Mouse (Mus musculus) heart, embryonic 15.5 days (tissue): ENCODE data around the gene Daam1. TPM values are rescaled to one million over a fixed set of nuclear protein-coding genes. Genes with fewer than 3 reads are reported as not detected.
A peak's percentile ranks its signal among the peaks of the same experiment; 100 is the strongest.

Experiments used
- ATAC-seq: fragments of 200-750 bp; cut with Nextera tagmentation; replicated peaks from 2 replicates; pipeline ENCODE4 v1.8.0; 2017; ENCODE audit warnings: low read depth, moderate TSS enrichment; ENCODE audit not compliant: insufficient number of reproducible peaks, insufficient read depth, low FRiP score
- H3K27ac ChIP-seq: fragments of 300-500 bp; sonication (generic); 2 replicates; pipeline ENCODE4 v1.5.1; 2015; ENCODE audit warnings: mild to moderate bottlenecking, inconsistent platforms
- H3K27me3 ChIP-seq: fragments of 300-500 bp; sonication (generic); 2 replicates; pipeline ENCODE4 v1.6.1; 2015; ENCODE audit warnings: inconsistent platforms
- H3K36me3 ChIP-seq: fragments of 300-500 bp; sonication (generic); 2 replicates; pipeline ENCODE4 v1.6.1; 2015; ENCODE audit warnings: mild to moderate bottlenecking, inconsistent platforms
- H3K4me1 ChIP-seq: fragments of 300-500 bp; sonication (generic); replicated peaks from 2 replicates; pipeline ENCODE4 v1.6.1; 2015; ENCODE audit warnings: inconsistent platforms
- H3K4me2 ChIP-seq: fragments of 300-500 bp; sonication (generic); 2 replicates; pipeline ENCODE4 v1.6.1; 2015; ENCODE audit warnings: inconsistent platforms, mild to moderate bottlenecking, moderate library complexity
- H3K4me3 ChIP-seq: fragments of 300-500 bp; sonication (generic); 2 replicates; pipeline ENCODE4 v1.5.1; 2015; ENCODE audit warnings: mild to moderate bottlenecking, inconsistent platforms
- H3K9ac ChIP-seq: fragments of 300-500 bp; sonication (generic); 2 replicates; pipeline ENCODE4 v1.6.1; 2015; ENCODE audit warnings: mild to moderate bottlenecking, inconsistent platforms
- H3K9me3 ChIP-seq: fragments of 300-500 bp; sonication (generic); replicated peaks from 2 replicates; pipeline ENCODE4 v1.6.1; 2016; ENCODE audit warnings: inconsistent platforms
- WGBS: fragments of 180-500 bp; shearing (Covaris S2); methylation state at CpG from one replicate; pipeline ENCODE4 v1.1.7; 2015; ENCODE audit warnings: mixed read lengths; 5-methylcytosine and 5-hydroxymethylcytosine counted together
- polyA plus RNA-seq: library from polyadenylated mRNA; unstranded; fragments of >200 nt; fragmentation: Nextera tagmentation; extraction: Ambion mirVana; gene quantifications from 2 replicates; pipeline ENCODE4 v1.2.1, GENCODE M21; 2015

Daam1 gene
- polyA plus RNA-seq, 1 experiment from 2014 or later, result 20.9 TPM

DNA sequence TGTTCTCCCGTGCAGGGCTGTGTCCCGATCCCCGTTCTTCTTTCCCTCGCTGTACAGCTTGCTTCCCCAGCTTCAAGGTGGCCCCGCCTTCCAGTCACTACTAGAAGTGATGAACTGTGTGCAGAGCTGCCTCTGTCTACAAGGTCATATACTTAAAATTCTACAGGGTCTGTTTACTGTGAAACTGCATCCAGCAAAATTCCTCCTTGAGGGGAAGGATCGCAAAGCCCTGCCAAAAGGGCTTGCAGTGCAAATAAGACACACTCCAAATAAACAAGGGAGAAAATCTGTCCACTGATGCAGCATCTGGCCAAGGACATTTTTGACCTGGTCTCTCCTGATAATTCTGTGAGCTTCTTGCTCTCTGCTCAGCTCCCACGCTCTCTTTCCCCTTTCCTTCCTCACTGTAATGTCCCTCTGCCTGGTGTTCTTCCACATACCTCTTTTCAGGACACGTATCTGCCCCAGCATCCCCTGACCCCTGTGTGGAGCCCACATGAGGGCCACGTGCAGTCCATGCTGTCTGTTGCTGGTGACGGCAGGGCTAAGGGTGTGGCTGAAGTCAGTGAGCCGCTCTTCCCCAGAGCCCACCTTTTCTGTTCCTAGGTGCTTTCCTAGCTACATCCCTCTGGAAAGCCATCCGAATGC is 141.9 kb downstream of the Daam1 start:
- peak overlapping the region; percentile 71 for H3K27ac ChIP-seq
- no peak overlapping the region for H3K4me3 ChIP-seq
- H3K4me2 ChIP-seq, result no peak overlapping the region
- peaks cover 27% of the 10 kb centered on the region for H3K36me3 ChIP-seq
- no peaks in the 10 kb centered on the region for H3K27me3 ChIP-seq
- H3K9ac ChIP-seq, result no peak overlapping the region
- WGBS, result 55% methylated on average over 12 of the region's 12 CpGs
- peaks cover 86% of the 10 kb centered on the region for H3K4me1 ChIP-seq
- ATAC-seq, result 0 out of 2 replicates have a peak, but pooled peaks have one; percentile 28
- H3K9me3 ChIP-seq, result no peaks in the 10 kb centered on the region

DNA sequence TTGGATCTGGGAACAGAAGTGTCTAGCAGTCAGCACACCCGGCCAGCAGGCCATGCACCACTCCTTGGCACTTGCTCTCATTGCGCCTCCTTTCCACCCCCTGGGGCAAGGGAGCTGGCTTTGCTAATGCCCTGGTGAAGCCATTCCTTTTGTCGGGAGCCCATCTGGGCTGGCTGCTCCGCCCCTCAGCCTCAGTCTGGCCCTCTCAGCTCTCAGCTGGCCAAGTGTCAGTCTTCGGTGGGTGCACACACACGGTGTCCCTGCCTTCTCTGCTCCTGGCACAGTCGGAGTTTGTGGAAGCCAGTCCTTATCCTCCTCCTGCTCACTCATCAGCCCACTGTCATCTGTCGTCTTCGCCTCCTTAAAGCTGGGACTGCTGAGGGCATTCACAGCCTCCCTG is 142.7 kb downstream of the Daam1 start:
- Histone ChIP-seq H3K27me3 (no peaks in the 10 kb centered on the region), H3K36me3 (peaks cover 29% of the 10 kb centered on the region), H3K4me2 (no peak overlapping the region), H3K27ac (no peak overlapping the region), H3K4me1 (peaks cover 88% of the 10 kb centered on the region), H3K9ac (no peak overlapping the region), H3K9me3 (no peaks in the 10 kb centered on the region), H3K4me3 (no peak overlapping the region)
- ATAC-seq, result no peak
- 56% methylated on average over 9 of the region's 9 CpGs for WGBS

DNA sequence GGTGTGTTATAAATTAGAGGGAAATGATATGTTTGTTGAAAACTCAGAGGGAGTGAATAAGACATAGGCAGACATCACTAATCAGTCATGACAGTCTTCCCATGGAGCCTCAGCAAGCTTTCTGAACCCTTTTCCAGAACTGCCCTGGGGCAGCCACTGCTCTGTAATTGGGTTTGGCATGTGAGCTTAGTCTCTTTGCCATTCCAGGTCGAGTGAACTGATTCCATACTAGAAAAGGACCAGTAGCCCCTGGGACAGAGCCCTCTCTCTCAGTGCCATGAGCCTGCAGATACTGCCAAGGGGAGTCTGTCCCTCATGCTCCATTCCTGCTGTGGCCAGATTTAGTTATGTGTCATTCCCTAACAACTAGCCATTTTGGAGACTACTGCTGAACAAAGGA is 144.7 kb downstream of the Daam1 start:
- no peak for ATAC-seq
- Histone ChIP-seq H3K4me2 (no peak overlapping the region), H3K27ac (peak overlapping the region; percentile 75), H3K9ac (no peak overlapping the region), H3K9me3 (no peaks in the 10 kb centered on the region), H3K27me3 (no peaks in the 10 kb centered on the region), H3K4me3 (no peak overlapping the region), H3K4me1 (peaks cover 87% of the 10 kb centered on the region), H3K36me3 (peaks cover 31% of the 10 kb centered on the region)
- WGBS, result 54% methylated on average over 1 of the region's 1 CpGs

DNA sequence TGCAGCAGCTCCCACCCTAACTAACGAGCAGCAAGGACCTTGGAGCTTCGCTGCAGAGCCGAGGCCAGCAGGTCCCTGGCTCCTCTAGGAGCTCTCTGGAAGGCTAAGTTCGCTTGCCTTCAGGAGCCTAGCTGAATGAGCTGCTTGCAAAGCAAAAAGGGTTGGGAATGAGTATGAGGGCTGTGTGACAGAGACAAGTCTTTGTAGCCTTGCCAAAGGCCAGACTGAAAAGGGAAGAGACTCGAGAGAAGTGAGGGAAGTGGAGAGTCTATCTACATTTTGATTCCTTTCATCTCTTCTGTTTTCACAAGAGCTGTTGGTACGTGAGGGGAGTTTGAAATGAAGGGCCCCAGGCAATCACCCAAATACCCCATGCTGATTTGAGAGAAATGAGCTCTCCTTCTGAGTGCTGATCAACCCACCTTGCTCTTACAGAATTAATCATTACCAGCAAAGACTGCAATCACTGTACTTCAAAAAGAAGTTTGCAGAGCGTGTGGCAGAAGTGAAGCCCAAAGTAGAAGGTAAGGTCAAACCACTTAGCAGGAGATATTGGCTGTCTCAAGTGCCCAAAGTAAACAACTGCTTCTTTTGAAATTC is 145.6 kb downstream of the Daam1 start:
- H3K4me1 ChIP-seq, result peaks cover 86% of the 10 kb centered on the region
- WGBS, result 41% methylated on average over 7 of the region's 7 CpGs
- no peak for ATAC-seq
- no peaks in the 10 kb centered on the region for H3K27me3 ChIP-seq
- no peak overlapping the region for H3K9ac ChIP-seq
- H3K36me3 ChIP-seq, result peaks cover 35% of the 10 kb centered on the region
- no peak overlapping the region for H3K4me3 ChIP-seq
- no peaks in the 10 kb centered on the region for H3K9me3 ChIP-seq
- H3K27ac ChIP-seq, result peak overlapping the region; percentile 75
- no peak overlapping the region for H3K4me2 ChIP-seq

DNA sequence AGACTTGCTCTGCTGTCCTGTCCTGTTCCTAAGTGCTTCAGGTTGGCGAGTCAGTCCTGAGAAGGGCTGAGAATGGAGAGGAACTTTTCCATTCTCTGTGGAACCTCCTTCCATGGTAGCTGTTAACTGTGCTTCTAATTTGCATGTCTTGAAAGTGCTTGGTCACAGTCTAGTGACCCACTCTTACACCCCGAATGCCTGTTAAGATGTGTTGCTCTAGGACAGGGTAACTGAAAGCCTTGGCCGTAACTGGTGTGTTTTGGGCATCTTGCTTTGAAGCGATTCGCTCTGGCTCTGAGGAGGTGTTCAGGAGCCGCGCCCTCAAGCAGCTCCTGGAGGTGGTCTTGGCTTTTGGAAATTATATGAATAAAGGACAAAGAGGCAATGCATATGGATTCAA is 146.5 kb downstream of the Daam1 start:
- 87% methylated on average over 7 of the region's 7 CpGs for WGBS
- no peak overlapping the region for H3K4me3 ChIP-seq
- no peak overlapping the region for H3K4me2 ChIP-seq
- H3K27ac ChIP-seq, result peak overlapping the region; percentile 75
- H3K27me3 ChIP-seq, result no peaks in the 10 kb centered on the region
- no peak overlapping the region for H3K9ac ChIP-seq
- no peak for ATAC-seq
- H3K9me3 ChIP-seq, result no peaks in the 10 kb centered on the region
- peaks cover 35% of the 10 kb centered on the region for H3K36me3 ChIP-seq
- peaks cover 82% of the 10 kb centered on the region for H3K4me1 ChIP-seq

DNA sequence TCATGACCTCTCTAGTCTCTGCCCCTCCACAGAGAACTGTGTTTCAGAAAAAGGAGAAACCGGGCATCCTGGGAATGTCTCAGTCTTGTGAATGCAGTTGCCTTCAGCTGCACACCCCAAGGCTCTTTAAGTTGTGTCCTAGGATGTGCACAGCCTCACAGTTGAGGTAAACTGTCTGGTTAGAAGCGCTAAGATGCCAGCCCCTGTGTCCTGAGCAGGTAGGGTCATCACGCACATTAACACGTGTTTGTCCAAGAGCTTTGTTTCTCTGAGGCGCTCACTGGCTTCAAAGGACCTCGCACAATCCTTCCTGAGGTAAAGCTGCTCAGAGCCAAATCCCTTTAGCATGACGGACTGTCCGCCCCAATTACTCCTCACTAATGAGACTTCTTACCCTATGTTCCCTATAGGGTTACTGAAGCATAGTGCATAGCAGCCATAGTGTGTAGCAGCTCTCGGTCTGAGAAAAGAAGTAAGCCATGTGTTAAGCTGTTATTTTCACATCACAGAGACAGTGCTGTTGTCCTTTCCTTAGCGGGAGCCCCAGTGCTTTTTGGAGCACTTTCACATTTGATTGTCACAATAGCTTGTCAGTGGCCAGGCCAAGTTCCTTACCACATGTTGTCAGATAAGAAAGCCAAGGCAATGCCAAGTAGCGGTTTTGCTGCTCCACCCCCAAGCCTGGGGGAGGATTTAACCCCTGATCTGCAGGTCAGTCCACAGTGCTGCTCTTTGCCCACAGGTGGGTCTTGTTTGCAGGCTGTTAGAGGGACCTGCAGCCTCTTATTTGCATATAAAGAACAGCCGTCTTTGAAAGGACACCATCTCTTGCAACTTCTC is 147.9 kb downstream of the Daam1 start:
- no peaks in the 10 kb centered on the region for H3K9me3 ChIP-seq
- H3K36me3 ChIP-seq, result peaks cover 48% of the 10 kb centered on the region
- 0 out of 2 replicates have a peak overlapping the region, but pooled peaks have one; percentile 4 for H3K9ac ChIP-seq
- no peak overlapping the region for H3K4me2 ChIP-seq
- H3K4me1 ChIP-seq, result peaks cover 82% of the 10 kb centered on the region
- no peak; the same call in 1 of the 2 replicates for ATAC-seq
- WGBS, result 47% methylated on average over 12 of the region's 12 CpGs
- H3K27ac ChIP-seq, result peak overlapping the region; percentile 93
- no peak overlapping the region for H3K4me3 ChIP-seq
- H3K27me3 ChIP-seq, result no peaks in the 10 kb centered on the region

DNA sequence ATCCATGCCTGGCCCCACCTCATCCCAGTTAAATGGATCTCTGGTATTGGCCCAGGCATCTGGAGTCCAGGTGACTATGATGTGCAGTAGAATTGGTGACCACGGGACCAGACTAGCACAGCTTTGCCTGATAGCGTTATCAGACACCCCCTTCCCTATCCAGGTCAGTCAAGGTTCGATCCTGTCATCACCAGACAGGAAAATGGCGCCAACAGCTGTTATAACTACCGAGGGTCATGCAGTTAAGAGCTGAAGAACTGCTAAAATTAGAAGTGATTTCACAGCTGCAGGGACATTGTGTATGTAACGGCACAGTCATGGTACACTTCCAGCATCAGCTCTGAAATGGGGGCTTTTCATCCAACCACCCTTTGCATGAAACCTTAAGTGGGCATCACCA is 149.3 kb downstream of the Daam1 start:
- Histone ChIP-seq H3K4me3 (no peak overlapping the region), H3K9me3 (no peaks in the 10 kb centered on the region), H3K4me2 (no peak overlapping the region), H3K9ac (no peak overlapping the region), H3K4me1 (peaks cover 83% of the 10 kb centered on the region), H3K36me3 (peaks cover 48% of the 10 kb centered on the region), H3K27ac (peak overlapping the region; percentile 93), H3K27me3 (no peaks in the 10 kb centered on the region)
- ATAC-seq, result peak; percentile 66; the same call in 1 of the 2 replicates
- WGBS, result 19% methylated on average over 6 of the region's 6 CpGs

DNA sequence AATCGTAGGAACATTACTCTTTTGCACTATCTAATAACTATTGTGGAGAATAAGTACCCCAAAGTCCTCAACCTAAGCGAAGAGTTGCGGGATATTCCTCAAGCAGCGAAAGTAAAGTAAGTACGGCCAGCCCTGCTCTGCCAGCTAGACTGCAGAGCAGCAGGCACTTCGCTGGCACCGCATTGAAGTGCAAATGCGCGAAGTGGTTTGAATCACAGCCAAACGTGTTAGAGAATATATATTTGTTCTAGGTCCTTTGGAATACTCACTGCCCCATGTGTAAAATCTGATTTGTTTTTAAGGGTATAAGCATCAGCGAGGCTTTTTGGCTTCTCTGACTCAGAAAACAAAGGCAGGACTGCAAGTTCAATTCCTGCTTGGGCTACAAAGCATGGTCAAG is 149.9 kb downstream of the Daam1 start:
- Histone ChIP-seq H3K27ac (peak overlapping the region; percentile 93), H3K4me3 (no peak overlapping the region), H3K4me2 (no peak overlapping the region), H3K36me3 (peaks cover 47% of the 10 kb centered on the region), H3K4me1 (peaks cover 77% of the 10 kb centered on the region), H3K27me3 (no peaks in the 10 kb centered on the region), H3K9me3 (no peaks in the 10 kb centered on the region), H3K9ac (0 out of 2 replicates have a peak overlapping the region, but pooled peaks have one; percentile 33)
- ATAC-seq, result no peak
- 75% methylated on average over 11 of the region's 11 CpGs for WGBS

DNA sequence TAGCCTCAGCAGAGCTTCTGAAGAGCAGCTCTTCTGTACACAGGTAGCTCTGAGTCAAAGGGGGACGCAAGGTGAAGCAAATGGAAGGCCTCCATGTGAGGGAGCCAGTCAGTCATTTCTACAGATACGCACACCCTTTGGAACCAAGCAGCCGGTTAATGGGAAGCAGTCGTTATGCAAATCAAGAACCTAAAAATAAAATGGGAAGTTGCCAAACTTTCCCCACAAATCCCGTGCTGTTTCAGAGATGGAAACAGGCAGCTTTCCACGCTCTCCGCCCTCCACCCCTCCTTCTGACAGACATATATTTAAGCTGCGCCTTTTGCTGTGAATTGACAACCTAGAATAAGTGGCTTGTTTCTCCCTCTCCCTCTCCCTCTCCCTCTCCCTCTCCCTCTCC is 150.4 kb downstream of the Daam1 start:
- Histone ChIP-seq H3K27ac (peak overlapping the region; percentile 93), H3K9me3 (no peaks in the 10 kb centered on the region), H3K9ac (0 out of 2 replicates have a peak overlapping the region, but pooled peaks have one; percentile 33), H3K4me2 (no peak overlapping the region), H3K36me3 (peaks cover 47% of the 10 kb centered on the region), H3K27me3 (no peaks in the 10 kb centered on the region), H3K4me1 (peaks cover 72% of the 10 kb centered on the region), H3K4me3 (no peak overlapping the region)
- 35% methylated on average over 8 of the region's 8 CpGs for WGBS
- no peak for ATAC-seq

DNA sequence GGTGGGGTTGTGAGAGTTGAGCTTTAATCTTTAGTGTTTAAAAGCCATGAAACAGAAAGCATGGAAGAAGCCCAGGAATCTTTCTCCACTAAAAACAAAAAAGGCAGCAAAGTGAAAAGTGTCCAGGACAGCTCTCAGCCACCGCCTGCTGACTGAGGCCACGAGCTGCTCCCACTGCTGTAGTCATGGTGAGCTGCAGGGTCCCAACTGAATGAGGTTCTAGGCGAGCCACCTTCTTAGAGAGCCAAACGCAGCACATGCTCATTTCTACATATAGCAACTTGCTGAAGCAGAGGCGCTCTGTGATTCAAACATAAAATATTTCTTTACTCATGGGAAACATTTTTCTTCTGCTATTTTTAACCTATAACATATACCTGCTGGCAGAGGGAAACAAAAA is 150.9 kb downstream of the Daam1 start:
- Histone ChIP-seq H3K9me3 (no peaks in the 10 kb centered on the region), H3K9ac (no peak overlapping the region), H3K4me1 (peaks cover 67% of the 10 kb centered on the region), H3K27me3 (no peaks in the 10 kb centered on the region), H3K27ac (peak overlapping the region; percentile 93), H3K4me3 (no peak overlapping the region), H3K4me2 (no peak overlapping the region), H3K36me3 (peaks cover 50% of the 10 kb centered on the region)
- no peak for ATAC-seq
- 45% methylated on average over 5 of the region's 5 CpGs for WGBS

DNA sequence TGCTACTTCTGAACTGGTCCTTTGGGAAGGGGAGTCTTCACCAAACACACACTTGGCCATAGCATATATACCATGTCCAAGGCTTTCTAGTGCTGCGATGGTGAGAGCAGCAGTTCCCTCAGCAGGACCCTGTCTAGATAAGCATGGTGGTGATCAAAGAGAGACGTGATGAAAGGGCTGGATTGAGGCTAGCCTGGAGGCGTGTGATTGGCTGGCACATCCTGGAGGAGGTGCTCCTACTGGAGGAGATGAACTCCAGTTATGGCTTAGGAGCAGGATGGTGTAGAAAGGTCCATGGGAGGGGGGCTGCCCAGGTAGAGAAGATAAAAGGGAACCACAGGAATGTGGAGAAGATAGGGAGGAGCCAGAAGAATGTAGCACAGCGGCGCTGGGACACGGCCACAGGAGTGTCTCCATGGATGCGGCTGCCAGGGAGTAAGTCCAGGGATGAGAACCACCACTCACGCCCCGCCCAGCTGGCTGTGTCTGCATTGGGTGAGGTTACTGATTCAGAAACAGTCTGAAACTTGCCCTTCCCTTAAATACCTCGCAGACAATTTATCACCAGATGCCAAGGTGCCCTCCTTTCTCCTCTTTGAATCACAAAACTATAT is 152.3 kb downstream of the Daam1 start:
- peak; percentile 44 for ATAC-seq
- no peak overlapping the region for H3K9ac ChIP-seq
- H3K4me3 ChIP-seq, result no peak overlapping the region
- no peaks in the 10 kb centered on the region for H3K27me3 ChIP-seq
- H3K9me3 ChIP-seq, result no peaks in the 10 kb centered on the region
- WGBS, result 49% methylated on average over 10 of the region's 10 CpGs
- H3K4me2 ChIP-seq, result no peak overlapping the region
- H3K27ac ChIP-seq, result peak overlapping the region; percentile 93
- peaks cover 53% of the 10 kb centered on the region for H3K4me1 ChIP-seq
- peaks cover 47% of the 10 kb centered on the region for H3K36me3 ChIP-seq
